Mouse (Mus musculus) CH12.LX (cell line): ENCODE results near the gene Lmod3. TPM values are rescaled to one million over a fixed set of nuclear protein-coding genes. Genes with fewer than 3 reads are reported as not detected.
A peak's percentile ranks its signal among the peaks of the same experiment; 100 is the strongest.

Experiments
- DNase-seq: peaks from one replicate; pipeline ENCODE4 v3.0.0-alpha.2; 2013; ENCODE audit errors: extremely low read depth
- H3K27ac ChIP-seq: 2 replicates; pipeline ENCODE4 v1.5.1; 2012; ENCODE audit warnings: low read depth, mild to moderate bottlenecking, control low read depth, moderate library complexity; ENCODE audit not compliant: insufficient read depth
- H3K27me3 ChIP-seq: replicated peaks from 2 replicates; pipeline ENCODE3; 2012; ENCODE audit warnings: inconsistent platforms
- H3K36me3 ChIP-seq, 2 experiments: replicated peaks in 1 of 2; 2 replicates each; pipeline versions ENCODE3 to v1.6.1; 2012; ENCODE audit warnings: inconsistent platforms in 1 of 2, low read length in 1 of 2, mild to moderate bottlenecking in 1 of 2, mixed read lengths in 1 of 2, moderate library complexity in 1 of 2; ENCODE audit not compliant: control insufficient read depth in 1 of 2, insufficient read depth in 1 of 2
- H3K4me1 ChIP-seq, 2 experiments: 2 replicates each; pipeline ENCODE4 v1.6.1; 2012; ENCODE audit warnings: inconsistent platforms in 1 of 2, moderate library complexity in 1 of 2; ENCODE audit not compliant: insufficient read depth in 2 of 2, control insufficient read depth in 1 of 2
- H3K4me2 ChIP-seq: 2 replicates; pipeline ENCODE4 v1.6.1; 2012; ENCODE audit warnings: low read depth, mild to moderate bottlenecking, control low read depth; ENCODE audit not compliant: poor library complexity, insufficient read depth, severe bottlenecking
- H3K4me3 ChIP-seq, 3 experiments: fragments of 150-350 bp in 1 of 3; sonication (generic) in 1 of 3; replicated peaks in 1 of 3; 2 replicates each; pipeline versions ENCODE3 to v1.5.1; 2011 to 2012; ENCODE audit warnings: low read depth in 2 of 3, low read length in 2 of 3, mild to moderate bottlenecking in 2 of 3, moderate library complexity in 2 of 3, control low read depth in 1 of 3, improper control_type of control experiment in 1 of 3, inconsistent platforms in 1 of 3, mixed read lengths in 1 of 3; ENCODE audit not compliant: poor library complexity in 1 of 3
- H3K79me2 ChIP-seq: replicated peaks from 2 replicates; pipeline ENCODE4 v1.6.1; 2012; ENCODE audit warnings: mild to moderate bottlenecking, moderate library complexity; ENCODE audit not compliant: control insufficient read depth, poor library complexity, insufficient read depth, severe bottlenecking; ENCODE audit errors: extremely low read depth
- H3K9ac ChIP-seq: 2 replicates; pipeline ENCODE4 v1.6.1; 2012; ENCODE audit warnings: low read depth, mild to moderate bottlenecking, control low read depth, moderate library complexity; ENCODE audit not compliant: insufficient read depth
- H3K9me3 ChIP-seq: replicated peaks from 2 replicates; pipeline ENCODE3; 2012; ENCODE audit warnings: low read length, inconsistent platforms, mixed read lengths
- BHLHE40 ChIP-seq: IDR thresholded peaks from 2 replicates; pipeline ENCODE4 v1.6.1; 2011; ENCODE audit warnings: mild to moderate bottlenecking, low read depth, low read length, improper control_type of control experiment
- CHD1 ChIP-seq: IDR thresholded peaks from 2 replicates; pipeline ENCODE4 v1.6.1; 2012; ENCODE audit warnings: low read depth, low read length, improper control_type of control experiment, inconsistent platforms
- CHD2 ChIP-seq: IDR thresholded peaks from 2 replicates; pipeline ENCODE4 v1.6.1; 2011; ENCODE audit warnings: low read length, improper control_type of control experiment
- CTCF ChIP-seq, 2 experiments: IDR thresholded peaks in 1 of 2; conservative IDR thresholded peaks in 1 of 2; 2 replicates each; pipeline ENCODE4 v1.5.1; 2011 to 2012; ENCODE audit warnings: low read depth in 2 of 2, low read length in 2 of 2, improper control_type of control experiment in 1 of 2, inconsistent platforms in 1 of 2, mild to moderate bottlenecking in 1 of 2, moderate library complexity in 1 of 2
- E2F4 ChIP-seq: IDR thresholded peaks from 2 replicates; pipeline ENCODE4 v1.6.1; 2011; ENCODE audit warnings: low read depth, low read length, improper control_type of control experiment; ENCODE audit not compliant: insufficient replicate concordance
- ELF1 ChIP-seq: IDR thresholded peaks from 2 replicates; pipeline ENCODE4 v1.6.1; 2014; ENCODE audit warnings: low read depth, mild to moderate bottlenecking, inconsistent platforms, low read length, improper control_type of control experiment
- EP300 ChIP-seq: IDR thresholded peaks from 2 replicates; pipeline ENCODE4 v1.6.1; 2011; ENCODE audit warnings: low read length, improper control_type of control experiment
- GABPA ChIP-seq: IDR thresholded peaks from 2 replicates; pipeline ENCODE4 v1.6.1; 2012; ENCODE audit warnings: low read depth, low read length, improper control_type of control experiment, inconsistent platforms; ENCODE audit not compliant: insufficient replicate concordance
- IRF4 ChIP-seq: IDR thresholded peaks from 2 replicates; pipeline ENCODE4 v1.6.1; 2014; ENCODE audit warnings: low read depth, mild to moderate bottlenecking, inconsistent platforms, low read length, improper control_type of control experiment
- JUN ChIP-seq: IDR thresholded peaks from 2 replicates; pipeline ENCODE4 v1.6.1; 2011; ENCODE audit warnings: low read depth, mild to moderate bottlenecking, low read length, improper control_type of control experiment, moderate library complexity; ENCODE audit not compliant: insufficient read depth
- JUND ChIP-seq: conservative IDR thresholded peaks from 2 replicates; pipeline ENCODE4 v1.6.1; 2011; ENCODE audit warnings: low read depth, low read length, improper control_type of control experiment
- KAT2A ChIP-seq: IDR thresholded peaks from 2 replicates; pipeline ENCODE4 v1.6.1; 2012; ENCODE audit warnings: low read length, improper control_type of control experiment, inconsistent platforms; ENCODE audit not compliant: insufficient replicate concordance
- MAFK ChIP-seq: IDR thresholded peaks from 2 replicates; pipeline ENCODE4 v1.6.1; 2011; ENCODE audit warnings: low read length, improper control_type of control experiment; ENCODE audit not compliant: insufficient replicate concordance
- MAX ChIP-seq: IDR thresholded peaks from 2 replicates; pipeline ENCODE4 v1.6.1; 2011; ENCODE audit warnings: low read length, improper control_type of control experiment
- MAZ ChIP-seq: IDR thresholded peaks from 2 replicates; pipeline ENCODE4 v1.6.1; 2012; ENCODE audit warnings: low read depth, mild to moderate bottlenecking, inconsistent platforms, low read length, improper control_type of control experiment, moderate library complexity
- MXI1 ChIP-seq: IDR thresholded peaks from 2 replicates; pipeline ENCODE4 v1.6.1; 2011; ENCODE audit warnings: mild to moderate bottlenecking, low read depth, low read length, improper control_type of control experiment
- MYC ChIP-seq: IDR thresholded peaks from 2 replicates; pipeline ENCODE4 v1.6.1; 2011; ENCODE audit warnings: low read depth, mild to moderate bottlenecking, improper control_type of control experiment, low read length
- NELFE ChIP-seq: IDR thresholded peaks from 2 replicates; pipeline ENCODE4 v1.6.1; 2011; ENCODE audit warnings: low read depth, low read length, improper control_type of control experiment
- NRF1 ChIP-seq: IDR thresholded peaks from 2 replicates; pipeline ENCODE4 v1.6.1; 2014; ENCODE audit warnings: low read depth, mild to moderate bottlenecking, inconsistent platforms, low read length, improper control_type of control experiment, moderate library complexity
- POLR2A ChIP-seq: IDR thresholded peaks from 2 replicates; pipeline ENCODE4 v1.6.1; 2011; ENCODE audit warnings: low read depth, mild to moderate bottlenecking, improper control_type of control experiment, low read length
- POLR2AphosphoS2 ChIP-seq: IDR thresholded peaks from 2 replicates; pipeline ENCODE4 v1.6.1; 2011; ENCODE audit warnings: low read depth, low read length, improper control_type of control experiment
- RAD21 ChIP-seq: IDR thresholded peaks from 2 replicates; pipeline ENCODE4 v1.6.1; 2011; ENCODE audit warnings: low read depth, mild to moderate bottlenecking, low read length, improper control_type of control experiment, moderate library complexity
- RCOR1 ChIP-seq: conservative IDR thresholded peaks from 2 replicates; pipeline ENCODE4 v1.6.1; 2012; ENCODE audit warnings: low read depth, mild to moderate bottlenecking, inconsistent platforms, low read length, improper control_type of control experiment
- SIN3A ChIP-seq: IDR thresholded peaks from 2 replicates; pipeline ENCODE4 v1.6.1; 2012; ENCODE audit warnings: low read length, improper control_type of control experiment, inconsistent platforms
- SMC3 ChIP-seq: IDR thresholded peaks from 2 replicates; pipeline ENCODE4 v1.6.1; 2011; ENCODE audit warnings: low read depth, low read length, improper control_type of control experiment
- TBP ChIP-seq: conservative IDR thresholded peaks from 2 replicates; pipeline ENCODE4 v1.6.1; 2011; ENCODE audit warnings: low read depth, low read length, improper control_type of control experiment
- TCF12 ChIP-seq: IDR thresholded peaks from 2 replicates; pipeline ENCODE4 v1.6.1; 2014; ENCODE audit warnings: low read depth, mild to moderate bottlenecking, inconsistent platforms, low read length, improper control_type of control experiment
- ZC3H11A ChIP-seq: IDR thresholded peaks from 2 replicates; pipeline ENCODE4 v1.6.1; 2012; ENCODE audit warnings: low read depth, mild to moderate bottlenecking, inconsistent platforms, low read length, improper control_type of control experiment
- ZKSCAN1 ChIP-seq: IDR thresholded peaks from 2 replicates; pipeline ENCODE4 v1.6.1; 2012; ENCODE audit warnings: low read depth, inconsistent platforms, low read length, improper control_type of control experiment, borderline replicate concordance
- ZMIZ1 ChIP-seq: IDR thresholded peaks from 2 replicates; pipeline ENCODE4 v1.6.1; 2012; ENCODE audit warnings: low read depth, mild to moderate bottlenecking, inconsistent platforms, low read length, improper control_type of control experiment
- ZNF384 ChIP-seq: IDR thresholded peaks from 2 replicates; pipeline ENCODE4 v1.6.1; 2012; ENCODE audit warnings: low read depth, low read length, improper control_type of control experiment, inconsistent platforms
- dilution Hi-C: fragments of 300-500 bp; cut with MboI; formaldehyde crosslinking; loops from 2 replicates; pipeline ENCODE4 v1.14.3; 2020; ENCODE audit warnings: low sequenced_read_pairs; ENCODE audit not compliant: extremely low pct_unique_long_range_greater_than_20kb, extremely low pct_ligation_motif_present
- in situ Hi-C: fragments of 300-500 bp; cut with MboI; formaldehyde crosslinking; loops from 3 replicates; pipeline ENCODE4 v1.14.3; 2019; ENCODE audit warnings: low sequenced_read_pairs, low pct_ligation_motif_present, low pct_unique_long_range_greater_than_20kb, mixed read lengths
- polyA plus RNA-seq: library from polyadenylated mRNA; unstranded; fragments of >175 nt; gene quantifications from 2 replicates; pipeline ENCODE4 v1.2.1, GENCODE M21; 2012; ENCODE audit warnings: low read depth; ENCODE audit not compliant: insufficient read length
- total RNA-seq, 2 experiments: library from RNA; depleted of rRNA; stranded (reverse); fragments of 300-350 nt in 1 of 2; fragments of >200 nt in 1 of 2; gene quantifications; 2 replicates each; pipeline ENCODE4 v1.2.3; 2012 to 2014

Gene Lmod3
- total and polyA plus RNA-seq, 3 experiments = not detected

DNA sequence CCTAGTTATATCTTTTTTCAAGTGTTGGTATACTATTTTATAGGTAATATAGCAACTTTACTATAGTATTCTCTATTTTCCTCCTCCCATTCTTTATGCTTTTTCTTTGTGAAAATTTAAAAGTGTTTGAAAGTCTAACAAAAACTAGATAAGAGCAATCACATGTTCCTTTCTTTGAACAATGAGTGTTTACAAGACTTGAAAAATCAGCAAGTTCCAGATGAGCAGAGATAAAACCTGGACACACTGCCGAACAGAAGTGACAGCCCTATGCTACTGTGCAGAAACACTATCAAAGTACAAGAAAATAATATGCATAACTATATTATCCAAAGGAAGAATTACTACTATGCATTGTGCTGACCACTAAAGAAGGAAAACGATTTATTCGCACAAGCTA is 50.1 kb downstream of the Lmod3 start:
- in situ Hi-C loops = loop anchor here (25.0 kb wide), 1 partner anchor 635 kb away; no protein-coding TSS in a partner anchor
- no peak for DNase-seq

DNA sequence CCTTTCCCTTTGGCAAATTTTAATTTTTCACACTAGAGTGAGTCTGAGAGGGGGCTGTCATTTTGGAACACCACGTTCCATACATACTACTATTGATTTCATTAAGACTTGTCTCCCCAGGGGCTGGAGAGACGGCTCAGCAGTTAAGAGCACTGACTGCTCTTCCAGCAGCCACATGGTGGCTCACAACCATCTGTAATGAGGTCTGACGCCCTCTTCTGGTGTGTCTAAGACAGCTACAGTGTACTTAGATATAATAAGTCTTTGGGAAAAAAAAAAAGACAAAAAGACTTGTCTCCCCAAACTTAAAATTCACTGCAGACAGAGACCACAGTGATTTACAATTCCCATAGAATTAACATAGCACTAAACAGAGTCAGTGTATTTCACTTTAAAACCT is 52.1 kb downstream of the Lmod3 start:
- peaks cover 43% of the 10 kb centered on the region for H3K79me2 ChIP-seq
- H3K27me3 ChIP-seq = no peaks in the 10 kb centered on the region
- H3K4me1 ChIP-seq = peaks cover 3 to 33% of the 10 kb centered on the region in 2 experiments; a peak in 3 of 4 replicates
- no peak overlapping the region for H3K9ac ChIP-seq
- H3K36me3 ChIP-seq = peaks cover 29 to 50% of the 10 kb centered on the region in 2 experiments
- H3K4me2 ChIP-seq = no peak overlapping the region
- in situ Hi-C loops (loop anchor here (25.0 kb wide), 1 partner anchor 637 kb away; no protein-coding TSS in a partner anchor), dilution Hi-C loops (no loop called here)
- H3K9me3 ChIP-seq = no peaks in the 10 kb centered on the region
- no peak overlapping the region for H3K27ac ChIP-seq
- H3K4me3 ChIP-seq = no peak overlapping the region
- DNase-seq = no peak
- TF ChIP-seq MAZ (no peak), NELFE (peak; percentile 32; the same call in 1 of the 2 replicates), JUN (no peak), ELF1 (no peak), SMC3 (peak; percentile 36), E2F4 (no peak), JUND (no peak), ZMIZ1 (no peak), RCOR1 (no peak), MAFK (no peak), ZKSCAN1 (no peak), POLR2A (no peak), MXI1 (no peak; the same call in 1 of the 2 replicates), CHD2 (no peak), EP300 (no peak), CTCF (conservative IDR thresholded peaks at IDR 0.05 in 1 of 2, IDR thresholded peaks at IDR 0.05 in 1 of 2; ENCODE audit: low read depth in 2 of 2, low read length in 2 of 2) (peak in 1 of 2 experiments; percentile 73; a peak in 2 of 4 replicates), MAX (no peak), GABPA (no peak), CHD1 (no peak), ZNF384 (peak; percentile 45; the same call in 1 of the 2 replicates), ZC3H11A (no peak), KAT2A (no peak), SIN3A (no peak), NRF1 (no peak), RAD21 (no peak; the same call in 1 of the 2 replicates), POLR2AphosphoS2 (no peak), BHLHE40 (no peak)

More for the DNA sequence above, 50.1 kb downstream of the Lmod3 start:
- peaks cover 43% of the 10 kb centered on the region for H3K79me2 ChIP-seq
- H3K9me3 ChIP-seq = no peaks in the 10 kb centered on the region
- H3K9ac ChIP-seq = no peak overlapping the region; the same call in 1 of the 2 replicates
- peaks cover 14 to 30% of the 10 kb centered on the region in 2 experiments for H3K36me3 ChIP-seq
- peak overlapping the region; percentile 50; the same call in 1 of the 2 replicates for H3K4me2 ChIP-seq
- H3K27ac ChIP-seq = no peak overlapping the region
- H3K4me3 ChIP-seq = no peak overlapping the region
- dilution Hi-C loops = no loop called here
- H3K27me3 ChIP-seq = no peaks in the 10 kb centered on the region
- H3K4me1 ChIP-seq = peaks cover 4 to 49% of the 10 kb centered on the region in 2 experiments
- TF ChIP-seq ZC3H11A (no peak), SIN3A (no peak), ELF1 (no peak), JUN (no peak), TBP (no peak), SMC3 (no peak), POLR2AphosphoS2 (no peak), POLR2A (no peak), MYC (no peak), RAD21 (no peak), JUND (no peak), MAZ (no peak), IRF4 (no peak), NRF1 (no peak), MAX (no peak), CHD2 (no peak), ZKSCAN1 (no peak), ZMIZ1 (no peak), TCF12 (no peak)
